Comparison of ENCODE assay signal across 18 mouse cellular contexts in the genomic region with DNA sequence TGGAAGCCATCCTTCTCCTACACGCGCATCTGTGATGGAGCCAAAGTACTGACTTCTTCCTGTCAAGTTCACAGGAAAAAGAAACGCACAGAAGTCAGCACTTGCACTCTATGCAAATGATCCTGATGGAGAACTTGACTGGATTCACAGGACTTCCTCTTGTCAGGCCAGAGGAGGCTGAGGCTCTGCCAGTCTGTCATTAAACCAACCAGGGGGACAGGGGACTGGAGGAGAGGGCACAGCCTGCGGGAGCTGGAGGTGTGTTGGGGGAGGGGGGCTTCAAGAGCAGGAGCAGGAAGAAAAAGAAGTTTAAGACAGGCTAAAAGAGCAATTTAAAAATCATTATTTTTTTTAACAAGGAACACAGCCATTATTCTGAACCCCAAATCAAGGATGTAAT.
DNase-seq lines count a peak whose midpoint lies in the region; ATAC-seq and TF ChIP-seq lines count a peak whose summit lies in the region.
"Had no signal": no experiment of that assay in that cellular context is flagged by ENCODE, and none has a peak within 500 bp of the region (broad histone marks: within the 10 kb centered on the region; RNA-seq: fewer than 3 reads in every experiment).

No protein-coding gene starts in this region.

- H3K4me3 ChIP-seq in midbrain, embryonic 11.5 days (ENCODE audit: low read depth, low read length), result no peak overlapping the region
- no peak overlapping the region for H3K4me3 ChIP-seq in midbrain, postnatal 0 days (ENCODE audit: low read depth, low read length)
- no peak overlapping the region for H3K4me3 ChIP-seq in forebrain, embryonic 13.5 days
- no peak overlapping the region for H3K4me3 ChIP-seq in limb, embryonic 10.5 days
- no peak overlapping the region for H3K4me3 ChIP-seq in heart, embryonic 10.5 days
- H3K4me3 ChIP-seq: embryonic facial prominence, embryonic 12.5 days; heart, embryonic 15.5 days; hindbrain, embryonic 15.5 days; limb, embryonic 13.5 days; myocyte had no signal

- no peak overlapping the region for H3K4me2 ChIP-seq in midbrain, embryonic 11.5 days
- no peak overlapping the region for H3K4me2 ChIP-seq in midbrain, postnatal 0 days (ENCODE audit: low read depth, low read length, poor library complexity, severe bottlenecking)
- H3K4me2 ChIP-seq in forebrain, embryonic 13.5 days, result peak overlapping the region; percentile 32
- H3K4me2 ChIP-seq: embryonic facial prominence, embryonic 12.5 days; heart, embryonic 15.5 days; hindbrain, embryonic 15.5 days; limb, embryonic 13.5 days had no signal

- no peak for TF ChIP-seq CTCF in midbrain, postnatal 0 days (IDR thresholded peaks at IDR 0.05)

- peak; percentile 86 for DNase-seq in midbrain, embryonic 11.5 days (ENCODE audit: low spot score, missing footprints)
- DNase-seq in midbrain, postnatal 0 days (ENCODE audit: low spot score), result no peak
- peak; percentile 33 for DNase-seq in limb, embryonic 10.5 days (ENCODE audit: low spot score)
- no peak for DNase-seq in heart, embryonic 10.5 days (ENCODE audit: low spot score)
- no peak for DNase-seq in gastrocnemius, postnatal 25 days
- DNase-seq in adrenal gland, adult 8-10 months, result no peak
- DNase-seq: cerebellum, postnatal 25 days; heart, adult 18-20 months; kidney, adult 11 months; right cerebral cortex, postnatal 14 days had no signal

- peaks cover 13% of the 10 kb centered on the region for H3K4me1 ChIP-seq in midbrain, embryonic 11.5 days (ENCODE audit: control insufficient read depth, insufficient read depth, low read length)
- no peaks in the 10 kb centered on the region for H3K4me1 ChIP-seq in midbrain, postnatal 0 days (ENCODE audit: insufficient read depth, low read length)
- H3K4me1 ChIP-seq in forebrain, embryonic 13.5 days, result peaks cover 28% of the 10 kb centered on the region
- peaks cover 15% of the 10 kb centered on the region for H3K4me1 ChIP-seq in limb, embryonic 10.5 days
- no peaks in the 10 kb centered on the region for H3K4me1 ChIP-seq in heart, embryonic 10.5 days
- H3K4me1 ChIP-seq: heart, embryonic 15.5 days; hindbrain, embryonic 15.5 days had no signal

- no peaks in the 10 kb centered on the region for H3K9me3 ChIP-seq in midbrain, embryonic 11.5 days (ENCODE audit: control insufficient read depth, low read length)
- no peaks in the 10 kb centered on the region for H3K9me3 ChIP-seq in midbrain, postnatal 0 days (ENCODE audit: low read length)
- no peaks in the 10 kb centered on the region for H3K9me3 ChIP-seq in forebrain, embryonic 13.5 days (replicated peaks)
- H3K9me3 ChIP-seq in limb, embryonic 10.5 days (replicated peaks), result no peaks in the 10 kb centered on the region
- H3K9me3 ChIP-seq in heart, embryonic 10.5 days, result no peaks in the 10 kb centered on the region
- H3K9me3 ChIP-seq: embryonic facial prominence, embryonic 12.5 days; heart, embryonic 15.5 days; hindbrain, embryonic 15.5 days; limb, embryonic 13.5 days had no signal

- ATAC-seq in midbrain, embryonic 11.5 days (ENCODE audit: low FRiP score), result peak; percentile 40; the same call in 1 of the 2 replicates
- no peak for ATAC-seq in midbrain, postnatal 0 days (ENCODE audit: low FRiP score)
- ATAC-seq in forebrain, embryonic 13.5 days, result peak; percentile 33; the same call in 1 of the 2 replicates

- no peak overlapping the region; the same call in 1 of the 2 replicates for H3K9ac ChIP-seq in midbrain, embryonic 11.5 days (ENCODE audit: low read length)
- no peak overlapping the region for H3K9ac ChIP-seq in midbrain, postnatal 0 days (replicated peaks; ENCODE audit: low read length, poor library complexity, severe bottlenecking)
- H3K9ac ChIP-seq in forebrain, embryonic 13.5 days, result no peak overlapping the region
- H3K9ac ChIP-seq: embryonic facial prominence, embryonic 12.5 days; heart, embryonic 15.5 days; limb, embryonic 13.5 days; liver, embryonic 14.5 days had no signal

- no peaks in the 10 kb centered on the region for H3K27me3 ChIP-seq in midbrain, embryonic 11.5 days (ENCODE audit: control insufficient read depth, insufficient read depth, low read length)
- no peaks in the 10 kb centered on the region for H3K27me3 ChIP-seq in midbrain, postnatal 0 days (ENCODE audit: insufficient read depth, low read length)
- H3K27me3 ChIP-seq in forebrain, embryonic 13.5 days, result peaks cover 4% of the 10 kb centered on the region; the same call in 1 of the 2 replicates
- no peaks in the 10 kb centered on the region for H3K27me3 ChIP-seq in limb, embryonic 10.5 days (ENCODE audit: low read depth, poor library complexity, severe bottlenecking)
- H3K27me3 ChIP-seq in heart, embryonic 10.5 days (ENCODE audit: insufficient read depth, poor library complexity, severe bottlenecking), result no peaks in the 10 kb centered on the region
- H3K27me3 ChIP-seq: embryonic facial prominence, embryonic 12.5 days; heart, embryonic 15.5 days; hindbrain, embryonic 15.5 days; limb, embryonic 13.5 days had no signal

- no peak overlapping the region for H3K27ac ChIP-seq in midbrain, embryonic 11.5 days (ENCODE audit: low read depth, low read length)
- H3K27ac ChIP-seq in midbrain, postnatal 0 days (ENCODE audit: low read depth, low read length), result no peak overlapping the region
- peak overlapping the region; percentile 71 for H3K27ac ChIP-seq in forebrain, embryonic 13.5 days
- no peak overlapping the region for H3K27ac ChIP-seq in limb, embryonic 10.5 days
- no peak overlapping the region for H3K27ac ChIP-seq in heart, embryonic 10.5 days
- H3K27ac ChIP-seq: embryonic facial prominence, embryonic 12.5 days; heart, embryonic 15.5 days; kidney, postnatal 0 days; limb, embryonic 13.5 days; liver, embryonic 14.5 days had no signal

- 32% methylated on average over 4 of the region's 4 CpGs for WGBS in midbrain, embryonic 11.5 days
- WGBS in midbrain, postnatal 0 days, result 46% methylated on average over 4 of the region's 4 CpGs
- 26% methylated on average over 4 of the region's 4 CpGs for WGBS in forebrain, embryonic 13.5 days
- 41% methylated on average over 4 of the region's 4 CpGs for WGBS in limb, embryonic 10.5 days
- 28% methylated on average over 4 of the region's 4 CpGs for WGBS in heart, embryonic 10.5 days

- no peaks in the 10 kb centered on the region for H3K36me3 ChIP-seq in midbrain, embryonic 11.5 days (ENCODE audit: control insufficient read depth, insufficient read depth, low read length)
- H3K36me3 ChIP-seq in midbrain, postnatal 0 days (ENCODE audit: insufficient read depth, low read length), result no peaks in the 10 kb centered on the region
- H3K36me3 ChIP-seq in forebrain, embryonic 13.5 days (ENCODE audit: poor library complexity, severe bottlenecking), result no peaks in the 10 kb centered on the region
- H3K36me3 ChIP-seq in limb, embryonic 10.5 days, result no peaks in the 10 kb centered on the region
- H3K36me3 ChIP-seq in heart, embryonic 10.5 days, result no peaks in the 10 kb centered on the region
- H3K36me3 ChIP-seq: embryonic facial prominence, embryonic 12.5 days; heart, embryonic 15.5 days; hindbrain, embryonic 15.5 days; limb, embryonic 13.5 days had no signal

Comparison
In these comparisons a context has a peak if more than half of its experiments do, and no peak if none do; other contexts are left out.
1. DNase-seq: peak in midbrain, embryonic 11.5 days (single experiment) and limb, embryonic 10.5 days (single experiment); none in midbrain, postnatal 0 days (single experiment), heart, embryonic 10.5 days (single experiment), gastrocnemius, postnatal 25 days (single experiment) and adrenal gland, adult 8-10 months (single experiment).